Mouse (Mus musculus) midbrain, embryonic 10.5 days (tissue): ENCODE data around the gene Ccnb1ip1. TPM values are rescaled to one million over a fixed set of nuclear protein-coding genes. Genes with fewer than 3 reads are reported as not detected.

Experiments used
- DNase-seq: peaks from one replicate; pipeline ENCODE4 v3.0.0-alpha.2; 2017; ENCODE audit warnings: low spot score
- H3K27ac ChIP-seq: fragments of 300-500 bp; sonication (generic); replicated peaks from 2 replicates; pipeline ENCODE4 v1.5.1; 2016; ENCODE audit warnings: mild to moderate bottlenecking
- H3K27me3 ChIP-seq: fragments of 300-500 bp; sonication (generic); 2 replicates; pipeline ENCODE4 v1.6.1; 2016; ENCODE audit warnings: low read depth, mild to moderate bottlenecking; ENCODE audit not compliant: poor library complexity, severe bottlenecking
- H3K36me3 ChIP-seq: fragments of 300-500 bp; sonication (generic); 2 replicates; pipeline ENCODE4 v1.6.1; 2016; ENCODE audit warnings: mild to moderate bottlenecking, moderate library complexity
- H3K4me1 ChIP-seq: fragments of 300-500 bp; sonication (generic); 2 replicates; pipeline ENCODE4 v1.6.1; 2016
- H3K4me3 ChIP-seq: fragments of 300-500 bp; sonication (generic); 2 replicates; pipeline ENCODE4 v1.5.1; 2016; ENCODE audit warnings: mild to moderate bottlenecking, moderate library complexity
- H3K9me3 ChIP-seq: fragments of 300-500 bp; sonication (generic); replicated peaks from 2 replicates; pipeline ENCODE4 v1.6.1; 2016; ENCODE audit warnings: mild to moderate bottlenecking
- WGBS: fragments of 180-500 bp; shearing (Covaris S2); methylation state at CpG from one replicate; pipeline ENCODE4 v1.1.7; 2016; 5-methylcytosine and 5-hydroxymethylcytosine counted together
- polyA plus RNA-seq: library from polyadenylated mRNA; unstranded; fragments of >200 nt; fragmentation: Nextera tagmentation; extraction: Ambion mirVana; gene quantifications from 2 replicates; pipeline ENCODE4 v1.2.1, GENCODE M21; 2016

The Ccnb1ip1 gene
- polyA plus RNA-seq, 1 experiment from 2014 or later: not detected

- no peak for DNase-seq
- WGBS: 77% methylated on average over 5 of the region's 5 CpGs
- H3K4me3 ChIP-seq: no peak overlapping the region
Observed at GRCm38 (mm10) chr14:50758416-50759085, 49.0 kb downstream of the Ccnb1ip1 start.

GRCm38 (mm10) chr14:50744994-50745393, 62.5 kb downstream of the Ccnb1ip1 start, which contains the start of gene Olfr749:
Olfr749 (minus strand) TSS chr14:50745094.
- H3K27ac ChIP-seq: no peak within 1 kb of the TSS
- DNase-seq: no peak
- H3K36me3 ChIP-seq: no peaks in the 10 kb centered on the region
- H3K4me1 ChIP-seq: no peaks in the 10 kb centered on the region
- no peaks in the 10 kb centered on the region for H3K9me3 ChIP-seq
- no peak within 1 kb of the TSS for H3K4me3 ChIP-seq
- H3K27me3 ChIP-seq: no peaks in the 10 kb centered on the region

More at GRCm38 (mm10) chr14:50758416-50759085, 49.0 kb downstream of the Ccnb1ip1 start:
- Histone ChIP-seq H3K27ac (no peak overlapping the region), H3K27me3 (no peaks in the 10 kb centered on the region), H3K4me1 (no peaks in the 10 kb centered on the region), H3K9me3 (no peaks in the 10 kb centered on the region), H3K36me3 (peaks cover 7% of the 10 kb centered on the region)

- no peak for DNase-seq
- Histone ChIP-seq H3K27me3 (no peaks in the 10 kb centered on the region), H3K36me3 (no peaks in the 10 kb centered on the region), H3K27ac (no peak overlapping the region), H3K4me3 (no peak overlapping the region), H3K4me1 (no peaks in the 10 kb centered on the region), H3K9me3 (no peaks in the 10 kb centered on the region)
- 81% methylated on average over 2 of the region's 2 CpGs for WGBS
Observed at GRCm38 (mm10) chr14:50741584-50741983, 65.9 kb downstream of the Ccnb1ip1 start.

- Histone ChIP-seq H3K9me3 (no peaks in the 10 kb centered on the region), H3K27ac (no peak overlapping the region), H3K27me3 (no peaks in the 10 kb centered on the region), H3K4me1 (no peaks in the 10 kb centered on the region), H3K36me3 (no peaks in the 10 kb centered on the region), H3K4me3 (no peak overlapping the region)
- DNase-seq: no peak
- 72% methylated on average over 2 of the region's 2 CpGs for whole genome bisulfite sequencing
Observed at GRCm38 (mm10) chr14:50740334-50740733, 67.2 kb downstream of the Ccnb1ip1 start.

Other genes with a start within 250 kb of the Ccnb1ip1 start
- gene Olfr744, start 192.9 kb downstream of the Ccnb1ip1 start, polyA plus RNA-seq: not detected in 2 replicates
- gene Olfr745, start 168.3 kb downstream of the Ccnb1ip1 start, polyA plus RNA-seq: not detected in 2 replicates
- gene Olfr746, start 160.6 kb downstream of the Ccnb1ip1 start, polyA plus RNA-seq: not detected in 2 replicates
- not detected in 2 replicates for gene Olfr747, start 114.5 kb downstream of the Ccnb1ip1 start, polyA plus RNA-seq
- not detected in 2 replicates for gene Olfr748, start 100.4 kb downstream of the Ccnb1ip1 start, polyA plus RNA-seq
- not detected in 2 replicates for gene Olfr749, start 62.6 kb downstream of the Ccnb1ip1 start, polyA plus RNA-seq
- 116 and 127 TPM in 2 replicates for gene Ttc5, start 22.2 kb downstream of the Ccnb1ip1 start, polyA plus RNA-seq
- 70.3 and 74.5 TPM in 2 replicates for gene Parp2, start 109 bp upstream of the Ccnb1ip1 start, polyA plus RNA-seq
- 3.9 and 5.0 TPM in 2 replicates for gene Tep1, start 62.8 kb upstream of the Ccnb1ip1 start, polyA plus RNA-seq
- 0.12 and 0.14 TPM in 2 replicates for gene Klhl33, start 89.8 kb upstream of the Ccnb1ip1 start, polyA plus RNA-seq
- gene Osgep, start 117.2 kb upstream of the Ccnb1ip1 start, polyA plus RNA-seq: 192 TPM in 2 replicates
- 412 and 447 TPM in 2 replicates for gene Apex1, start 117.2 kb upstream of the Ccnb1ip1 start, polyA plus RNA-seq
- gene Pip4p1, start 123.1 kb upstream of the Ccnb1ip1 start, polyA plus RNA-seq: 50.4 and 55.6 TPM in 2 replicates
- 73.9 and 85.1 TPM in 2 replicates for gene Pnp, start 123.3 kb upstream of the Ccnb1ip1 start, polyA plus RNA-seq
- not detected in 2 replicates for gene Gm49342, start 136.8 kb upstream of the Ccnb1ip1 start, polyA plus RNA-seq
- gene Pnp2, start 148.3 kb upstream of the Ccnb1ip1 start, polyA plus RNA-seq: 0.15 and 0.78 TPM in 2 replicates
- not detected in 2 replicates for gene Rnase10, start 200.0 kb upstream of the Ccnb1ip1 start, polyA plus RNA-seq
- not detected in 2 replicates for gene Rnase9, start 234.1 kb upstream of the Ccnb1ip1 start, polyA plus RNA-seq
- gene Rnase11, start 242.4 kb upstream of the Ccnb1ip1 start, polyA plus RNA-seq: not detected in 2 replicates
- not detected in 2 replicates for gene Rnase12, start 249.9 kb upstream of the Ccnb1ip1 start, polyA plus RNA-seq